Mouse (Mus musculus) CH12.LX (cell line): Measurements from ENCODE around the gene Tm9sf3.

Experiments
- CHD1 ChIP-seq: IDR thresholded peaks from 2 replicates; pipeline ENCODE4 v1.6.1; 2012; ENCODE audit warnings: low read depth, low read length, improper control_type of control experiment, inconsistent platforms
- CTCF ChIP-seq, 2 experiments: IDR thresholded peaks in 1 of 2; conservative IDR thresholded peaks in 1 of 2; 2 replicates each; pipeline ENCODE4 v1.5.1; 2011 to 2012; ENCODE audit warnings: low read depth in 2 of 2, low read length in 2 of 2, improper control_type of control experiment in 1 of 2, inconsistent platforms in 1 of 2, mild to moderate bottlenecking in 1 of 2, moderate library complexity in 1 of 2
- E2F4 ChIP-seq: IDR thresholded peaks from 2 replicates; pipeline ENCODE4 v1.6.1; 2011; ENCODE audit warnings: low read depth, low read length, improper control_type of control experiment; ENCODE audit not compliant: insufficient replicate concordance
- EP300 ChIP-seq: IDR thresholded peaks from 2 replicates; pipeline ENCODE4 v1.6.1; 2011; ENCODE audit warnings: low read length, improper control_type of control experiment
- MEF2A ChIP-seq: IDR thresholded peaks from 2 replicates; pipeline ENCODE4 v1.6.1; 2014; ENCODE audit warnings: low read depth, mild to moderate bottlenecking, inconsistent platforms, low read length, improper control_type of control experiment, borderline replicate concordance
- MYC ChIP-seq: IDR thresholded peaks from 2 replicates; pipeline ENCODE4 v1.6.1; 2011; ENCODE audit warnings: low read depth, mild to moderate bottlenecking, improper control_type of control experiment, low read length
- POLR2A ChIP-seq: IDR thresholded peaks from 2 replicates; pipeline ENCODE4 v1.6.1; 2011; ENCODE audit warnings: low read depth, mild to moderate bottlenecking, improper control_type of control experiment, low read length
- POLR2AphosphoS2 ChIP-seq: IDR thresholded peaks from 2 replicates; pipeline ENCODE4 v1.6.1; 2011; ENCODE audit warnings: low read depth, low read length, improper control_type of control experiment
- SMC3 ChIP-seq: IDR thresholded peaks from 2 replicates; pipeline ENCODE4 v1.6.1; 2011; ENCODE audit warnings: low read depth, low read length, improper control_type of control experiment
- UBTF ChIP-seq: IDR thresholded peaks from 2 replicates; pipeline ENCODE4 v1.6.1; 2012; ENCODE audit warnings: low read depth, mild to moderate bottlenecking, inconsistent platforms, low read length, improper control_type of control experiment, moderate library complexity
- USF1 ChIP-seq: IDR thresholded peaks from 2 replicates; pipeline ENCODE4 v1.6.1; 2014; ENCODE audit warnings: low read depth, mild to moderate bottlenecking, inconsistent platforms, low read length, improper control_type of control experiment
- ZKSCAN1 ChIP-seq: IDR thresholded peaks from 2 replicates; pipeline ENCODE4 v1.6.1; 2012; ENCODE audit warnings: low read depth, inconsistent platforms, low read length, improper control_type of control experiment, borderline replicate concordance
- ZMIZ1 ChIP-seq: IDR thresholded peaks from 2 replicates; pipeline ENCODE4 v1.6.1; 2012; ENCODE audit warnings: low read depth, mild to moderate bottlenecking, inconsistent platforms, low read length, improper control_type of control experiment

- TF ChIP-seq UBTF: no peak
- TF ChIP-seq POLR2A: no peak
- no peak for TF ChIP-seq E2F4
- TF ChIP-seq ZKSCAN1: no peak
- TF ChIP-seq MEF2A: no peak
- no peak for TF ChIP-seq MYC
- TF ChIP-seq CTCF (conservative IDR thresholded peaks at IDR 0.05 in 1 of 2, IDR thresholded peaks at IDR 0.05 in 1 of 2; ENCODE audit: low read depth in 2 of 2, low read length in 2 of 2): no peak
- TF ChIP-seq SMC3: no peak
- no peak for TF ChIP-seq USF1
- TF ChIP-seq EP300: no peak
- no peak for TF ChIP-seq POLR2AphosphoS2
- TF ChIP-seq ZMIZ1: no peak
- TF ChIP-seq CHD1: no peak
Measured at GRCm38 (mm10) chr19:41164447-41165095, 99.2 kb downstream of the Tm9sf3 start.
